Mouse (Mus musculus): ENCODE results near the gene Sln. TPM values are rescaled to one million over a fixed set of nuclear protein-coding genes. Genes with fewer than 3 reads are reported as not detected.
A peak's percentile ranks its signal among the peaks of the same experiment; 100 is the strongest.

Sln gene
- polyA plus RNA-seq, 1 experiment from 2014 or later: 11.3 TPM

DNA sequence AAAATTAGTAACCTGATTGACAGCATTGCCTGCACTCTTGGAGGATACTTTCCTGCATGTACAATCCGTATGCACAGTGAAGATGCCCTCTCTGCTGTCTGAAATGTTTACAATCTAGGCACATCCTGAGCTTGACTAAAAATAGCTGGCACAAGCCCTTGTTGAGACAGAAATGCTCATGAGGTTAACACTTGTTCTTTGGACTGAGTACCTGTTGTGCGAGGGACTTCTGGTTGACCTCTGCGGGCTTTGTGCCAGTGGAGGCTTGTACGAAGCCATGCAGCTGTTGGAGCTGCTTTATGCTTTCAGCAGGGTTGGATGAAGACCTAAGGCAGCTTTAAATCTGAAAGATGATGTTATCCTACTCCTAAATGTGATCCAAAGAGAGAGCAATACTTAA is 2.2 kb downstream of the Sln start:
- no peaks in the 10 kb centered on the region for H3K27me3 ChIP-seq (replicated peaks)
- 87% methylated on average over 4 of the region's 4 CpGs for WGBS

DNA sequence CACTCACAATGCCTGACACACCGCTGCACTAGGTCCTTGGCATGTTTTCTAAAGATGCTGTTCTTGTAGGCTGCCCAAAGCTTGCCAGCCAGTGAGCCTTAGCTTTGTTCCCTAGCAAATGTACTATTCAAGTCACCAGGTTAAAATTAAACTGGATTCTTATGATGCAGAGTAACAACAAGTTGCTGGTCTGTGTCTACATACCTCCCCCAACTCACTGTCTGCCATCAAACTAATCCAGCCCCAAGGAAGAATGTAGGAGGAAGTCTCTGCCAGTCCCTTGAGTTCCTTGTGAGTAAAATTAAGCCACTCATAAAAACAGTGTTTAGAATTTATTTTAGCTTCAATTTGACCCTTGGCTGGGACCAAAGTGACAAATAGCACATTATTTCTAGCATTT is 3.7 kb downstream of the Sln start:
- ATAC-seq (ENCODE audit: low FRiP score): no peak

More for the DNA sequence above, 2.2 kb downstream of the Sln start:
- no peak overlapping the region for H3K9ac ChIP-seq (replicated peaks)
- no peak overlapping the region for H3K4me2 ChIP-seq
- ATAC-seq (ENCODE audit: low FRiP score): no peak
- no peaks in the 10 kb centered on the region for H3K36me3 ChIP-seq
- H3K4me1 ChIP-seq: no peaks in the 10 kb centered on the region
- H3K4me3 ChIP-seq (replicated peaks): no peak overlapping the region
- no peaks in the 10 kb centered on the region for H3K9me3 ChIP-seq (replicated peaks)
- no peak overlapping the region for H3K27ac ChIP-seq (replicated peaks)

DNA sequence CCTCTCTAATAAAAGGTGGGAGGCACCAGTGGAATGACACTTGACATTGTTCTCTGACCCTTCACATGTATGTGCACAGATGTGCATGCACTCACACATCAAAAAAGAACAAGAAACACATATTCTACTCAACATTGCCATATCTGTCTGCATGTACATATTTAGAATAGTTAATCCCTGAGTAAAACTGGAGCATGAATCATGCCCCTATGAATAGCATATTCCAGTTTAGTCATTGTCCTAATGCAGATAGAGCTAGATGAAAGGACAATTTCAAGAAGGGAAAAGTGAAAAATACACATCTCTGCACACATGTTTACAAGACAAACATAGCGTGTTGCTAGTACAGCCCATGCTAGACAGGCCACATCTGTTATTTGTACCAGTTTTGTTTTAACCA is 4.6 kb downstream of the Sln start:
- Histone ChIP-seq H3K9ac (replicated peaks) (no peak overlapping the region), H3K36me3 (no peaks in the 10 kb centered on the region), H3K9me3 (replicated peaks) (no peaks in the 10 kb centered on the region), H3K4me3 (replicated peaks) (no peak overlapping the region), H3K4me1 (no peaks in the 10 kb centered on the region), H3K27me3 (replicated peaks) (no peaks in the 10 kb centered on the region), H3K4me2 (no peak overlapping the region), H3K27ac (replicated peaks) (no peak overlapping the region)
- 90% methylated on average over 1 of the region's 1 CpGs for WGBS
- no peak for ATAC-seq (ENCODE audit: low FRiP score)

More for the DNA sequence above, 3.7 kb downstream of the Sln start:
- H3K36me3 ChIP-seq: no peaks in the 10 kb centered on the region
- no peak overlapping the region for H3K4me3 ChIP-seq (replicated peaks)
- no peak overlapping the region for H3K4me2 ChIP-seq
- no peak overlapping the region for H3K9ac ChIP-seq (replicated peaks)
- H3K4me1 ChIP-seq: no peaks in the 10 kb centered on the region
- H3K9me3 ChIP-seq (replicated peaks): no peaks in the 10 kb centered on the region
- no peaks in the 10 kb centered on the region for H3K27me3 ChIP-seq (replicated peaks)
- WGBS: 72% methylated on average over 1 of the region's 1 CpGs
- H3K27ac ChIP-seq (replicated peaks): no peak overlapping the region

DNA sequence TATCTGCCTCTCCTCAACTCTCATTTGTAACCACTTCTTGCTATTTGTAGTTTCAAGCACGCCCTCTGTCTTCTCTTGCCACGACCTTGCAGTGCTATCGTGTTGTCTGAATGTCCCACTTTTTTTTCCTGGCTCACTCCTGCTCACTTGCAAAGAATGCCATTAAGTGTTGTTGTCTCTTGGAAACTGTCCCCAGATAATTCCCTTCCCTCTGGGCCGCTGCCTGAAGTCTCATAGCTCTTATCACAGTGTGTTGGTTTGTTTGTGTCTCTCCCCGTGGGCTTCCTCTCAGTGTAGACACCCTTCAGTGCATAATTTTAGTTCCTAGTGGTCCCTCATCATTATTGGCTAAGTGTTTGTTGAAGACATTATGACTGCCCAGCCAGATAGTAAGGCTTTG is 7.9 kb downstream of the Sln start:
- Histone ChIP-seq H3K4me3 (replicated peaks) (no peak overlapping the region), H3K4me1 (no peaks in the 10 kb centered on the region), H3K27ac (replicated peaks) (no peak overlapping the region), H3K9me3 (replicated peaks) (no peaks in the 10 kb centered on the region), H3K27me3 (replicated peaks) (no peaks in the 10 kb centered on the region), H3K4me2 (no peak overlapping the region), H3K36me3 (no peaks in the 10 kb centered on the region), H3K9ac (replicated peaks) (no peak overlapping the region)
- WGBS: 80% methylated on average over 5 of the region's 5 CpGs
- no peak for ATAC-seq (ENCODE audit: low FRiP score)

DNA sequence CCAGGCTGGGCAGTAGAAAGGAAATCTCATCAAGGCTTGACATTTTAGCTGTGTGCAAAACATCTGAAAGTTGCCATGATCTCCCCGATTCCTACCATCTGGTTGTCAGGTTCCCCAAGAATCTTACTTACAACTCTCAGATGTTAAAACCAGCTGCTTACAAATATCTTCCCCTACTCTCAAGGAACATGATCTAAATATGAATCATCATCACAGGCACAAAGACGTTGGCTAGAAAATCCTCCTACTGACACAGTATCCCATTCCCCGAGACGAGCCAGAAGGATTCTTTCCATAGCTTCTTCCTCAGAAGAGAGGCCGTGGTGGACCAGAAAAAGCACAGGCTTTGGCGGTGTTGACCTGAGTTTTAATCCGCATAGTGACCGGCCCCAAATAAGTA is 23.3 kb downstream of the Sln start:
- no peaks in the 10 kb centered on the region for H3K4me1 ChIP-seq
- H3K27ac ChIP-seq (replicated peaks): no peak overlapping the region
- H3K36me3 ChIP-seq: no peaks in the 10 kb centered on the region
- 93% methylated on average over 8 of the region's 8 CpGs for WGBS
- no peaks in the 10 kb centered on the region for H3K27me3 ChIP-seq (replicated peaks)
- H3K4me2 ChIP-seq: no peak overlapping the region
- no peaks in the 10 kb centered on the region for H3K9me3 ChIP-seq (replicated peaks)
- H3K9ac ChIP-seq (replicated peaks): no peak overlapping the region
- no peak overlapping the region for H3K4me3 ChIP-seq (replicated peaks)
- no peak for ATAC-seq (ENCODE audit: low FRiP score)

DNA sequence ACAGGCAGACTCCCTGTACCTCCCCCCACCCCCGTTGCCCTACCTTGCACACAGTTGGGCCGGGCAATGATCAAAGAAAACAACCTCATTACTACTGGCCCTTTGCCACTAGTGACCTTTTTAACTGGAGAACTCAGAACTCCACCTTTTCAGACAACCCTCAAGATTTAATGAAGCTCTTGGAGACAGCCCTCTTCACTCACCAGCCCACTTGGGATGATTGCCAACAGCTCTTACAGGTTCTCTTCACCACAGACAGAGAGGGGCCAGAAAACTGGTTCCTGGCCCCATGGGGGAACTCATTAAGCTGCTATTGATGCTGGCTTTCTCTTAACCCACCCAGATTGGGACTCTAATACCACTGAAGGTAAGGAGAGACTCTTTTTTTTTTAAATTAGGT is 27.5 kb downstream of the Sln start:
- ATAC-seq (ENCODE audit: low FRiP score): no peak
- no peak overlapping the region for H3K27ac ChIP-seq (replicated peaks)
- no peak overlapping the region for H3K9ac ChIP-seq (replicated peaks)
- H3K9me3 ChIP-seq (replicated peaks): no peaks in the 10 kb centered on the region
- H3K27me3 ChIP-seq (replicated peaks): no peaks in the 10 kb centered on the region
- WGBS: 27% methylated on average over 2 of the region's 2 CpGs
- no peaks in the 10 kb centered on the region for H3K4me1 ChIP-seq
- no peak overlapping the region for H3K4me3 ChIP-seq (replicated peaks)
- no peaks in the 10 kb centered on the region for H3K36me3 ChIP-seq
- no peak overlapping the region for H3K4me2 ChIP-seq

DNA sequence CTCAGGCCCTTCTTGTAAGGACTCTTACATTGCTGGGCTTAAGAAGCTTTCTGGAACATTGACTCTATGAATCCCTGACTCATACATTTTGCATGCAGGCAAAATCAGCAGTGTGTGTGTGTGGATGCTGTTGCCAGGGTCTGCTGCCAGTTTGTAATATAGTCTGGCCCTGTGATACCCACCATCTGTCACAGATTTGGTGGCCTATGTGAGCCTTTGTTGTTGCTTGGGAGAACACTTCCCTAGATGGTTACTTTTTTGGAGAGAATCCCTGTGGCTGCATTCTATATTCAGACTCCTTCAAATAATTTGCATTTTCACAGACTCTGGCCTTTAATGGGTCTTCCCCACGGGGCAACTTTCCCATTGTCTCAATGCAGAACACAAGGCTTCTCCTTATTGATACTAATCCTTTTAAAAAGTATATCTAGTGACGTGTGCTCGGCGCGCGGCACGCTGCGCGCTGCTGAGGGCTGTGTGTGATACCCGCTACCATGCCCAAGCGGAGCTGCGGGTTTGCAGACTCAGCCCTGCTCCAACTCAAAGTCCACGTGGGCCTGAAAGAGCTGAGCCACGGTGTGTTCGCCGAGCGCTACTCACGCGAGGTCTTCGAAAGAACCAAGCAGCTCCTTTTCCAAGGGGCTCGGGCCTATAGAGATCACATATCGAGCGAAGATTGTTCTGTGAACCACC is 33.8 kb downstream of the Sln start:
- H3K4me2 ChIP-seq: no peak overlapping the region
- no peaks in the 10 kb centered on the region for H3K36me3 ChIP-seq
- no peaks in the 10 kb centered on the region for H3K9me3 ChIP-seq (replicated peaks)
- peak overlapping the region; percentile 3; the same call in 1 of the 2 replicates for H3K27ac ChIP-seq (replicated peaks)
- no peaks in the 10 kb centered on the region for H3K27me3 ChIP-seq (replicated peaks)
- ATAC-seq (ENCODE audit: low FRiP score): no peak
- H3K4me1 ChIP-seq: no peaks in the 10 kb centered on the region
- 82% methylated on average over 23 of the region's 23 CpGs for WGBS
- no peak overlapping the region for H3K4me3 ChIP-seq (replicated peaks)
- H3K9ac ChIP-seq (replicated peaks): no peak overlapping the region

DNA sequence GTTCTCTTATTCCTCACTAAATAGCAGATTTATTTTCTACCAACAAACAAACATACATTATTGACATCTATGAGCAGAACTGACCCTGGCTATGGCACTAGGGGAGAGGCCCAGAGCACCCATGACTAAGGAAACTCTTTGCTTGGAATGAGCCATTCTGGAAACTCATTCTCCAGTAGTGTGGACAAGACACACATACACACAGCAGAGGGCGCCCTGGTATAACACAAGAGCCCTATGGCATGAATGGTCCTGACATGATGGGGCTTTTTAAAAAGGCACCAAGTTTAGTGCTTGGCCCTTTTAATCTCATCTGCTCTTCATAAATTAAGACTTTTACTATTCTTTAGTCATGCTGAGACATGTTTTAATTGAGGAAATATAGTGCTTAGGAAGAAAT is 40.1 kb downstream of the Sln start:
- Histone ChIP-seq H3K9me3 (replicated peaks) (no peaks in the 10 kb centered on the region), H3K4me2 (no peak overlapping the region), H3K4me3 (replicated peaks) (no peak overlapping the region), H3K27me3 (replicated peaks) (no peaks in the 10 kb centered on the region), H3K9ac (replicated peaks) (no peak overlapping the region), H3K36me3 (no peaks in the 10 kb centered on the region), H3K4me1 (no peaks in the 10 kb centered on the region), H3K27ac (replicated peaks) (no peak overlapping the region)
- peak; percentile 59; the same call in 1 of the 2 replicates for ATAC-seq (ENCODE audit: low FRiP score)
- 10% methylated on average over 1 of the region's 1 CpGs for WGBS

DNA sequence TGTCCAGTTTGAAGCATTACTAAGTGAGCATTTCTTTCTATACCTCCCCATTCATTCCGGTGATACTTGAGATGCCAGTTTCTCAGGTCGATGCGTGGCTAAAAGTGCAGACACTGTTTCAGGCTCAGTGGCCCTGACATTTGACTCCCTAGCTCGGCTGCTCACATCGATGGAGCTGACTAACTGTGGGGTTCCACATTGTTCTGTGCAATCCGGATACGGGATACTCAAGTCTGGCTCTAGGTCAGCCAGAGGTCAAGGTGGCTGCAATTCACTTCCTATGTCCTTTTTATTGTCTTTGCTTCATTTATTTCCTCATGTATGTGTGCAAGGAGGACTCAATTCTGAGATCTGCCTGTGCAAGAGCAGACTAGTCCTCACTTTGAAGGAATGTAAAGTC is 45.9 kb downstream of the Sln start:
- Histone ChIP-seq H3K27me3 (replicated peaks) (no peaks in the 10 kb centered on the region), H3K9me3 (replicated peaks) (no peaks in the 10 kb centered on the region), H3K36me3 (no peaks in the 10 kb centered on the region), H3K9ac (replicated peaks) (no peak overlapping the region), H3K4me1 (no peaks in the 10 kb centered on the region), H3K27ac (replicated peaks) (no peak overlapping the region), H3K4me2 (no peak overlapping the region), H3K4me3 (replicated peaks) (no peak overlapping the region)
- no peak for ATAC-seq (ENCODE audit: low FRiP score)
- 59% methylated on average over 7 of the region's 7 CpGs for WGBS

DNA sequence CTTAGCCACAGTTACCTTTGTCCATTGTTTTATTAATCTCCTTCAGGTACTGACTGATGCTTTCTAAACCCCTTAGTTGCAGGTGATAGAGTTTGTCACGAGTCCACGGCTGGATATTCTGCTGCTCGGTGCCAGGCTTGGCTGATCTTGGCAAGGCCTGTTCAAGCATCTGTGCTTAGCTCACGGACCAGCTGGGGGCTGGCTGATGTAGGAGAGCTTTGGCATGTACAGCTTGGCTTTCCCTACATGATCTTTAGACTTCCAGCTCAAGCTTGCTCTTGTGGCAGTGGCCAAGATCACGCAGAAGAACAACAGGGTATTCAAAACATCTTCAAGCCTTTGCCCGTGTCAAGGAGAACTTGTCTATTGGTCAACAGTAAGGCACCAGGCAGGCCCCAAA is 49.9 kb downstream of the Sln start:
- no peak for ATAC-seq (ENCODE audit: low FRiP score)
- Histone ChIP-seq H3K27ac (replicated peaks) (0 out of 2 replicates have a peak overlapping the region, but pooled peaks have one; percentile 4), H3K9me3 (replicated peaks) (no peaks in the 10 kb centered on the region), H3K36me3 (no peaks in the 10 kb centered on the region), H3K9ac (replicated peaks) (no peak overlapping the region), H3K4me1 (no peaks in the 10 kb centered on the region), H3K4me3 (replicated peaks) (no peak overlapping the region), H3K4me2 (no peak overlapping the region), H3K27me3 (replicated peaks) (no peaks in the 10 kb centered on the region)
- 84% methylated on average over 6 of the region's 6 CpGs for WGBS

DNA sequence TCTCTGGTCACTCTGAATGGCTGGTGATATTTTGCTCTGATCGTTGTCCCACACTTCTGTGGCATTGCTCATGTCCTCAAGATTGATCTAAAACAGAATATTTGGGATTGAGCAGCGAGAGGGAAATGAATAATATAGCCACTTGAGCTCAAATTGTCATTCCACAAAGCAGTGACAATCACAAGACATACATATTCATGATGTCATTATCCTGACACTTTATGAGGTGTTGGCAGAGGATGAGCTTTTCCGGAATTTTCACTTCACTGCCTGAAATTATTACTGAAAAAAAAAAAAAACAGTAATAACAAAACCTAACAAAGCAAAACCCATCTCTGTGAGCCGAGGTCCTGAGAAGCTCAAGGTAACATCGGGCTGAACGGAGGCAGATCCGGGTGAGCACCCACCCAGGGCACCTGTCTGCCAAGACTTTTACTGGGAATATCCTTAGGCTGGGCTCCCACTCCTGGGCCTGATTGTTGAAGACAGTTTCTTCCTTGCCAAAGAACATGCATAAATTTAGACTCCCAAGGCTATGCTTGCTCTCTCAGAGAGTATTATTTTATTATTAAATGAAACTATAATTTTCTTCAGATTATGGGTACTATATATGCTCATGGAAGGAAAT is 53.4 kb downstream of the Sln start:
- no peak overlapping the region for H3K4me2 ChIP-seq
- H3K36me3 ChIP-seq: no peaks in the 10 kb centered on the region
- no peak for ATAC-seq (ENCODE audit: low FRiP score)
- no peaks in the 10 kb centered on the region for H3K9me3 ChIP-seq (replicated peaks)
- H3K4me1 ChIP-seq: 0 out of 2 replicates have a peak, but pooled peaks cover 5% of the 10 kb centered on the region
- peak overlapping the region; percentile 69; the same call in 1 of the 2 replicates for H3K27ac ChIP-seq (replicated peaks)
- no peak overlapping the region for H3K4me3 ChIP-seq (replicated peaks)
- H3K9ac ChIP-seq (replicated peaks): no peak overlapping the region
- 48% methylated on average over 7 of the region's 7 CpGs for WGBS
- no peaks in the 10 kb centered on the region for H3K27me3 ChIP-seq (replicated peaks)
